Mouse (Mus musculus) forebrain, embryonic 11.5 days (tissue): ENCODE data around the gene Olfr270. TPM values are rescaled to one million over a fixed set of nuclear protein-coding genes. Genes with fewer than 3 reads are reported as not detected.

Source experiments
- ATAC-seq: fragments of 200-750 bp; cut with Nextera tagmentation; replicated peaks from 2 replicates; pipeline ENCODE4 v1.8.0; 2017; ENCODE audit warnings: moderate TSS enrichment; ENCODE audit not compliant: low FRiP score
- DNase-seq: peaks from one replicate; pipeline ENCODE4 v3.0.0-alpha.2; 2017; ENCODE audit warnings: low spot score
- H3K27ac ChIP-seq: fragments of 300-500 bp; sonication (generic); 2 replicates; pipeline ENCODE4 v1.5.1; 2014; ENCODE audit warnings: low read depth, low read length
- H3K27me3 ChIP-seq: fragments of 300-500 bp; sonication (generic); 2 replicates; pipeline ENCODE4 v1.6.1; 2014; ENCODE audit warnings: mild to moderate bottlenecking, low read length, mixed read lengths; ENCODE audit not compliant: control insufficient read depth, insufficient read depth
- H3K36me3 ChIP-seq: fragments of 300-500 bp; sonication (generic); 2 replicates; pipeline ENCODE4 v1.6.1; 2014; ENCODE audit warnings: mild to moderate bottlenecking, low read length, moderate library complexity, mixed read lengths; ENCODE audit not compliant: control insufficient read depth, insufficient read depth
- H3K4me1 ChIP-seq: fragments of 300-500 bp; sonication (generic); replicated peaks from 2 replicates; pipeline ENCODE4 v1.6.1; 2014; ENCODE audit warnings: low read length, mixed read lengths; ENCODE audit not compliant: control insufficient read depth, insufficient read depth
- H3K4me2 ChIP-seq: fragments of 300-500 bp; sonication (generic); 2 replicates; pipeline ENCODE4 v1.6.1; 2014; ENCODE audit warnings: low read depth, mild to moderate bottlenecking, low read length, moderate library complexity, mixed read lengths; ENCODE audit not compliant: severe bottlenecking
- H3K4me3 ChIP-seq: fragments of 300-500 bp; sonication (generic); 2 replicates; pipeline ENCODE4 v1.5.1; 2014; ENCODE audit warnings: low read depth, low read length
- H3K9ac ChIP-seq: fragments of 300-500 bp; sonication (generic); 2 replicates; pipeline ENCODE4 v1.6.1; 2014; ENCODE audit warnings: low read length
- H3K9me3 ChIP-seq: fragments of 300-500 bp; sonication (generic); 2 replicates; pipeline ENCODE4 v1.6.1; 2016; ENCODE audit warnings: low read length, mixed read lengths; ENCODE audit not compliant: control insufficient read depth
- WGBS: fragments of 180-500 bp; shearing (Covaris S2); extraction: QIAGEN DNeasy Blood & Tissue Kit; methylation state at CpG from one replicate; pipeline ENCODE4 v1.1.7; 2014; 5-methylcytosine and 5-hydroxymethylcytosine counted together
- polyA plus RNA-seq: library from polyadenylated mRNA; unstranded; fragments of >200 nt; fragmentation: Nextera tagmentation; extraction: Ambion mirVana; gene quantifications from 2 replicates; pipeline ENCODE4 v1.2.1, GENCODE M21; 2014

Gene Olfr270
- polyA plus RNA-seq, result not detected in 2 replicates

DNA sequence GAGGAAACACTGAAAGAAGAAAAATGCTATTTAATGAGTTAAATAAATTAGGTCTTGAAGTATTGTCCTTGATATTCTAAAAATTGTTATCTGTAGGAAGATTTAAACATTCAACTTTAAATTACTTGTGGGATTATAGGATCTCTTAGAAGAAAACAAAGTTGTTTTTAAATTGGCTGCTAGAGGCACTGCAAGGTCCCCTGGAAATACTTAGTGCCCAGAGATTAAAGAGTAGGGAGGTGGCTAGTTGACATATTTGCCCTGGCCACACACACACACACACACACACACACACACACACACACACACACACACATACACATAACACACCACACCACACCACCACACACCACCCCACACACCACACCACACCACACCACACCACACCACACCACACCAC, at the start of gene Olfr270:
Olfr270 (plus strand) TSS at position 301 of the 400 bp plus-strand sequence.
- Histone ChIP-seq H3K4me2 (no peak within 1 kb of the TSS), H3K9me3 (no peaks in the 10 kb centered on the region), H3K36me3 (no peaks in the 10 kb centered on the region), H3K27me3 (no peaks in the 10 kb centered on the region), H3K4me1 (no peaks in the 10 kb centered on the region), H3K9ac (no peak within 1 kb of the TSS), H3K4me3 (no peak within 1 kb of the TSS), H3K27ac (no peak within 1 kb of the TSS)
- DNase-seq, result no peak
- no peak for ATAC-seq

DNA sequence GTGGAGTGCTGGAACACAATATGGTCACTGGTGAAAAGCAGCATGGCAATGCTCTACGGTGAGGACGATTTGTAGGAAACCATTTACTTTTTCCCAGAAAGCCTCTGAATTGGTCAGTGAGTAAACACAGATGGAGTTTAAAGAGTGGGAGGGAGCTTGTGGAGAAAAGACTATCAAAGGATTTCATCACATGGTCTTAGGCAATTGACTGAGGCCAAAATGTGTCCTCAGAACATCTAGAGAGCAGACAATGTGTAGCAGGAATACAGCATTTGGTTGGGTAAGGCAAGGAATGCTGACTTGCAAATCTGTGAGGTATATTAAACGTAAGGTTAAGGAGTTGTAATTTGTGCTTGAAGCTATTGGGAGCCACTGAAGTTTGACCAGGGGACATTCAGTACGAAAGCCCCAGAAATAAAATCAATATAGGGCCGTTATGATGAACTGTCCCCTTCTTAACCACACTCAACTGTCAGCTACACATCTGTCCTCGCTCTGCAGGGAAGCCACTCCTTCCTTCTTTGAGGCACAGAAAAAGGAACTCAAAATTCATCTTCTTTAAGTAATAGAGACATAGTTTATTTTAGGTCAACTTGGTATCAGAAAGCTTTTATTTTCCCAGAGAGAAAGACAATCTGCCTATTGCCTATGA, 47.6 kb upstream of the Olfr270 start:
- Histone ChIP-seq H3K4me3 (no peak overlapping the region), H3K27ac (no peak overlapping the region), H3K4me2 (no peak overlapping the region), H3K4me1 (no peaks in the 10 kb centered on the region), H3K27me3 (no peaks in the 10 kb centered on the region), H3K36me3 (no peaks in the 10 kb centered on the region), H3K9me3 (no peaks in the 10 kb centered on the region), H3K9ac (no peak overlapping the region)
- 87% methylated on average over 6 of the region's 6 CpGs for WGBS
- ATAC-seq (no peak), DNase-seq (no peak)

DNA sequence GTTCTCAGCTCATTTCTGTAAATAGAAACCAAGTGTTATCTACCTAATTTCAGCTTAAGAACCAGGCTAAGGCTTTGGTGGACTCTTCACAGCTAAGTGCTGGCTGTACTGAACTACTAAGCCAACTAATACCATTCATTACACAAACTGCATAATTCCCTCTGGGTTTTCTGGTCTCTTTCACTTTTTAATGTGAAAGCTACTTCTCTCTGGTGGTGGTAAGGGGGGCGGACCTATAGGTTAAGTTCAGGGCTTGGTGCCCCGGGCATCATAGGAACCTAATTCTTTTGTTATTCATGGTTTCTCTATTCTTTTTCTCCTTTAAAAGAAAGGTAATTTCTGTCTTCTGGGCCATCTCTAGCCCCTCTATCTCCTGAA, 47.0 kb upstream of the Olfr270 start:
- no peaks in the 10 kb centered on the region for H3K9me3 ChIP-seq
- H3K4me2 ChIP-seq, result no peak overlapping the region
- 93% methylated on average over 2 of the region's 2 CpGs for WGBS
- no peak for ATAC-seq
- no peak for DNase-seq
- no peaks in the 10 kb centered on the region for H3K27me3 ChIP-seq
- H3K4me1 ChIP-seq, result no peaks in the 10 kb centered on the region
- no peak overlapping the region for H3K4me3 ChIP-seq
- no peaks in the 10 kb centered on the region for H3K36me3 ChIP-seq
- no peak overlapping the region for H3K9ac ChIP-seq
- H3K27ac ChIP-seq, result no peak overlapping the region

DNA sequence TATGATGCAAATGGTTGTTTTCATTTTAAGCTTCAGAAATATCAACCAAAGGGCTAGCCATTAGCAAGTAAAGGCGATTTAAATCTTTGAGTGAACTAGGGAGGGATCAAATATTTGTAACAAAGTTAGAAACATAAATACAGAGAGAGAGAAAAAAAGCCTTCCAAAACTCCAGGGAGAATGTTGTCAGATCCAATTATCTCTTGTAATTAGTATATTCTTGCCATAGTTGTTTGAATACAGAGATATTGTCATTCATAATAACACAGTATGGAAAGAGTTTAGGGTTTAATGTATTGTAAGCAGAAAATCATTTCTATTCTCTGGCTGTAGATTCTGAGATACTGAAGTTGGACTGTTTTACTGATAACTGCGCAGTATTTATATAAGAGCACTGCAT, 45.3 kb upstream of the Olfr270 start, which contains the start of gene Olfr272:
Olfr272 (minus strand) TSS at position 101 of the 400 bp plus-strand sequence.
- WGBS, result 90% methylated on average over 2 of the region's 2 CpGs
- ATAC-seq, result no peak

DNA sequence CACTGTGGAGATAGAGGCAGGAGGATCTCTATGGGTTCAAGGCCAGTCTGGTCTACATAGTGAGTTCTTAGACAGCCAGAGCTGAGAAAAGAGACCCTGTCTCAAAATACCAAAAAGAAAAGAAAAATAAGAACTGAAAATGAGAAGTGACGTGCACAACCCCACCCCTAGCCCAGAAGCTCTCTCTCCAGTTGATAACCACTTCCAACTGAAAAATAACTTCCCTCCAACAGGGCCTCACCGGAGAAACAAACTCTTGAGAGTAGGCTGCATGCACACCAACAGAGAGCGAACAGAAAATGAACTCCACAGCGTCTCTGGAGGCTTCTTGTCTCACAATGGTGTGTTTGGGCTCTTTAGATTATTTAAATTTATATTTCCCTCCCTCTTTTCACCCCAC, 33.9 kb upstream of the Olfr270 start:
- ATAC-seq, result no peak
- no peak overlapping the region for H3K4me2 ChIP-seq
- WGBS, result 96% methylated on average over 4 of the region's 4 CpGs

More for the DNA sequence above, 45.3 kb upstream of the Olfr270 start, which contains the start of gene Olfr272:
- Histone ChIP-seq H3K4me2 (no peak within 1 kb of the TSS), H3K27me3 (no peaks in the 10 kb centered on the region), H3K36me3 (no peaks in the 10 kb centered on the region), H3K9me3 (no peaks in the 10 kb centered on the region), H3K27ac (no peak within 1 kb of the TSS), H3K9ac (no peak within 1 kb of the TSS), H3K4me1 (no peaks in the 10 kb centered on the region), H3K4me3 (no peak within 1 kb of the TSS)
- no peak for DNase-seq

DNA sequence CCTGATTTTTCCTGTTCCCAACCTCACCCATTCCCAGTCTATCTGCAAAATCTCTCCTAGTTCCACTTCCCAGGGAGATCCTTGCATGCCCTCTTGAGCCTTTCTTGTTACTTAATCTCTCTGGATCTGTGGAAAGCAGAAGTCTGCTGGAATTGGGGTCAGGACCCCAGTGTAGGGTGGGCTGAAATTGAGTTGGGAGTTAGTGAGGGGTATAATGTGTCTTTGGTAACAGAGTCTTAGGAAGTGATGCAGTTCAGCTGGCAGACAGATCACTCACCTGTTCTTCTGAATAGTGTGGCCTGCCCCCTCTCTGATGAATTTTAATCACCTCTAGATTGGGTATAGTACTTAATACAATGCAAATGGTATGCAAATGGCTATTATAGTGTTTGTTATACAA, 17.7 kb upstream of the Olfr270 start:
- DNase-seq (no peak), ATAC-seq (no peak)
- Histone ChIP-seq H3K4me1 (no peaks in the 10 kb centered on the region), H3K36me3 (no peaks in the 10 kb centered on the region), H3K9ac (no peak overlapping the region), H3K27me3 (no peaks in the 10 kb centered on the region), H3K4me3 (no peak overlapping the region), H3K27ac (no peak overlapping the region), H3K9me3 (no peaks in the 10 kb centered on the region), H3K4me2 (no peak overlapping the region)

More for the DNA sequence above, 33.9 kb upstream of the Olfr270 start:
- Histone ChIP-seq H3K9me3 (no peaks in the 10 kb centered on the region), H3K4me3 (no peak overlapping the region), H3K9ac (no peak overlapping the region), H3K27ac (no peak overlapping the region), H3K36me3 (no peaks in the 10 kb centered on the region), H3K4me1 (no peaks in the 10 kb centered on the region), H3K27me3 (no peaks in the 10 kb centered on the region)
- DNase-seq, result no peak

DNA sequence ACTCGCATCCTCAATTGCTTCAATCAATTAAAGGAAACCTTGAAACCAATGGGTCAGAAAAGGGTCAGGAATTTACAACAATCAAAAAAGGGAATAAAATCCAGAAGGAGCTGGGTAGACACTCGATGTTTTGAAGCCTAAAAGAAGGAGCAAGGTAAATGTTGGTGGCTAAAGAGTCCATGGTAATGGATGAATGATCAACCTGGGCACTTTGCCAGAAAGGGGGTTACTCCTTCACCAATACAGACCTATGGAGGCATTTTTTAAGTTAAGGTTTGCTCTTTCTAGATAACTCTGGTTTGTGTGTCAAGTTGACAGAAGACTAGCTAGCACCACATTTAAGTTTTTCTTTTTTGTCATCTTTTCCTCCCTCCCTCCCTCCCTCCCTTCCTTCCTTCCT, 15.3 kb upstream of the Olfr270 start:
- DNase-seq (no peak), ATAC-seq (no peak)
- H3K9me3 ChIP-seq, result no peaks in the 10 kb centered on the region
- no peaks in the 10 kb centered on the region for H3K4me1 ChIP-seq
- H3K36me3 ChIP-seq, result no peaks in the 10 kb centered on the region
- H3K27me3 ChIP-seq, result no peaks in the 10 kb centered on the region
- H3K4me3 ChIP-seq, result no peak overlapping the region
- WGBS, result 88% methylated on average over 2 of the region's 2 CpGs
- no peak overlapping the region for H3K4me2 ChIP-seq
- no peak overlapping the region for H3K27ac ChIP-seq
- no peak overlapping the region for H3K9ac ChIP-seq

DNA sequence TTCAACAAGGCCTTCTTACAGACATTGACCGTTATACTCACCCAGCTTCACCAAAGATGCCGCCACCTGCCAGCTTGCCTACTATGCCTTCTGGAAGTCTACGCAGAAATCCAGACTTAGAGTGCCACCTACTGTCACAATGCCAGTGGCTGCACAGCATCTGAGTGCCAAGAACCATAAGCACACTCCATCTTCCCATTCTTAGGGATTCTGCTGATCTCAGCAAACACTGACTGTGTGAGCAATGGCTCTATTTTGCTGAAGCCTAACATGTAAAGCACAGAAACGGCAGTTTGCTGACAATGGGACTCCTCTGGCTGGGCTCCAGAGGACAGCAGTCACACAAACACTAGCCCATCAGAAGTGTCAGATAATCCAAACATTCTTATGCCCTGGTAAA, 5.7 kb upstream of the Olfr270 start:
- Histone ChIP-seq H3K36me3 (no peaks in the 10 kb centered on the region), H3K9ac (no peak overlapping the region), H3K4me1 (no peaks in the 10 kb centered on the region), H3K4me3 (no peak overlapping the region), H3K4me2 (no peak overlapping the region), H3K9me3 (no peaks in the 10 kb centered on the region), H3K27ac (no peak overlapping the region), H3K27me3 (no peaks in the 10 kb centered on the region)
- 0 out of 2 replicates have a peak, but pooled peaks have one; percentile 30 for ATAC-seq
- WGBS, result 42% methylated on average over 4 of the region's 4 CpGs
- DNase-seq, result no peak

DNA sequence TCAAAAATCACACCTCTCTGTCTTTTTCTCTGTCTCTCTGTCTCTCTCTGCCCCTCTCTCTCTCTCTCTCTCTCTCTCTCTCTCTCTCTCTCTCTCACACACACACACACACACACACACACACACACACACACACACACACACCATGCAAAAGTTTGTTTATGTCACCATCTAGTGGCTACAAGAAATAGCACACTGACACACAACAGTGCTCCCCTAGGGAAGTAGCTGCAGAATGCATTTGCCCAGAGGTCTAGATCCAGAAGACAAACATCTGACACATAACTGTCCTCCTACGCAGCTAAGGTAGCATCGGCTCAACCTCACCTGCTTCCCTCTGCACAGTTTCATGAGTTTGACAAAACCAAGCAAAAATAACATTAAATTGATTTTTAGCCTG, 20.9 kb downstream of the Olfr270 start:
- no peak overlapping the region for H3K4me3 ChIP-seq
- H3K27me3 ChIP-seq, result no peaks in the 10 kb centered on the region
- H3K4me2 ChIP-seq, result no peak overlapping the region
- no peaks in the 10 kb centered on the region for H3K36me3 ChIP-seq
- ATAC-seq (0 out of 2 replicates have a peak, but pooled peaks have one; percentile 49), DNase-seq (no peak)
- no peaks in the 10 kb centered on the region for H3K4me1 ChIP-seq
- H3K9ac ChIP-seq, result no peak overlapping the region
- 64% methylated on average over 2 of the region's 2 CpGs for WGBS
- H3K9me3 ChIP-seq, result no peaks in the 10 kb centered on the region
- H3K27ac ChIP-seq, result no peak overlapping the region
